Mouse (Mus musculus): Measurements from ENCODE around the gene Rnf150.
"Not testable (repeated sequence)": the region's sequence is repeated elsewhere in the genome, so short reads cannot be mapped to it uniquely, and the experiment has no call there.

Rnf150 gene

DNA sequence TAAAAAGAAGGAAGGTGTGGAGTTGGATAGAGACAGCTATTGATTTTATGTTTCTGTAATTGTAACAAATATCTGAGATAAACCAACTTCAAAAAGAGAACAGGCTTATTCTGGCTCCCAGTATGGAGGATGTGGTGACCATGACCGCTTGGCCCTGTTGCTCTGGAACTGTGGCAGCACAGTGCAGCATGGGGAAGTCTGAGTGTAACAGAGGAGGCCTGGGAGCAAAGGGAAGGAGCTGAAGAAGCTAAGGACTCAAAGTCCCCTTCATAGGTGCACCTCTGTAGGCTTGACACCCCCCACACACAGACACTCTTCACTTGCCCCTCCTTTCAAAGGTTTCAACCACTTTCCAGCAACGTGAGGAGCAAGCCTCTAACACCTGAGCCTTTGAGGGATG, 214.2 kb downstream of the Rnf150 start:
- DNase-seq (ENCODE audit: low read depth) = no peak

- no peak for DNase-seq (ENCODE audit: low read depth)
These were observed 215.8 kb downstream of the Rnf150 start for GRCm38 (mm10) chr8:83078701-83079533.

GRCm38 (mm10) chr8:83079534-83079844, 216.3 kb downstream of the Rnf150 start:
- no peak for DNase-seq (ENCODE audit: low read depth)

- DNase-seq (ENCODE audit: low read depth) = no peak
These were observed 218.1 kb downstream of the Rnf150 start for GRCm38 (mm10) chr8:83081266-83081665.

GRCm38 (mm10) chr8:83081806-83082205, 218.7 kb downstream of the Rnf150 start:
- not testable (repeated sequence) for DNase-seq (ENCODE audit: low read depth)

DNA sequence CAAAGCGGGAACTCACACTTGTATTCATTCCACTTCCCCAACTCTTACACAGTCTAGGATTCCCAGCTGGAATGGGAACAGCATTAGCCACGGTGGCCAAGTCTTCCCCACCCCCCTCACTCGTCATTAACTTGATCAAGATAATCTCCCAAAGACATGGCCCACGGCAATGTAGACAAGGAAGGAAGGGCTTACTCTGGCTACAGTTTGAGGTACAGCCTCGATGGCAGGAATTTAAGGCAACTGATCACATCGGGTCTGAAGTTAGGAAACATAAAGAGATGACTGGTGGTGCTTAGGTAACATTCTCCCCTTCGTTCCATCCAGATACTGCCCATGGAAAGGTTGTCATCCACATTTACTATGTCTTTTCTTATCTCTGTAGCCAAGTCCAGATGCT, 219.1 kb downstream of the Rnf150 start:
- no peak for DNase-seq (ENCODE audit: low read depth)

GRCm38 (mm10) chr8:83083452-83083851, 220.3 kb downstream of the Rnf150 start:
- no peak for DNase-seq (ENCODE audit: low read depth)

- DNase-seq (ENCODE audit: low read depth) = no peak
These were observed 222.4 kb downstream of the Rnf150 start for GRCm38 (mm10) chr8:83085581-83085980.

GRCm38 (mm10) chr8:83086625-83087024, 223.5 kb downstream of the Rnf150 start:
- peak; percentile 98 for DNase-seq (ENCODE audit: low read depth)

DNA sequence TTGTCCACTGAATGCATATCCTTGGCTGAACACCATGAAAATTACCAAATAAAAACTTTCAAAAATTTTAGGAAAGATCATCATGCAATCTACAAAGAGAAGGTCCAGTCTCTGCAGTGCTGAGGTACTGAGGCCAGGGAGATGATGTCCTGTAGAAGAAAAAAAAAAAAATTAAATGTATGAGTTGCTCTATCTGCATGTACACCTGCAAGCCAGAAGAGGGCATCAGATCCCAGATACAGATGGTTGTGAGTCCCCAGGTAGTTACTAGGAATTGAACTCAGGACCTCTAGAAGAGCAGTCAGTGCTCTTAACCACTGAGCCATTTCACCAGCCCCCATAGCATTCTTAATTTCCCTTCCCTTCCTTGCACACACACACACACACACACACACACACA, 224.4 kb downstream of the Rnf150 start:
- DNase-seq (ENCODE audit: low read depth) = peak; percentile 53

GRCm38 (mm10) chr8:83088156-83088555, 225.0 kb downstream of the Rnf150 start:
- no peak for DNase-seq (ENCODE audit: low read depth)

GRCm38 (mm10) chr8:83089336-83089986, 226.3 kb downstream of the Rnf150 start:
- DNase-seq (ENCODE audit: low read depth) = peak; percentile 93

GRCm38 (mm10) chr8:83090446-83090845, 227.3 kb downstream of the Rnf150 start:
- DNase-seq (ENCODE audit: low read depth) = no peak

- peak; percentile 65 for DNase-seq (ENCODE audit: low read depth)
These were observed 236.9 kb downstream of the Rnf150 start for GRCm38 (mm10) chr8:83100041-83100440.

DNA sequence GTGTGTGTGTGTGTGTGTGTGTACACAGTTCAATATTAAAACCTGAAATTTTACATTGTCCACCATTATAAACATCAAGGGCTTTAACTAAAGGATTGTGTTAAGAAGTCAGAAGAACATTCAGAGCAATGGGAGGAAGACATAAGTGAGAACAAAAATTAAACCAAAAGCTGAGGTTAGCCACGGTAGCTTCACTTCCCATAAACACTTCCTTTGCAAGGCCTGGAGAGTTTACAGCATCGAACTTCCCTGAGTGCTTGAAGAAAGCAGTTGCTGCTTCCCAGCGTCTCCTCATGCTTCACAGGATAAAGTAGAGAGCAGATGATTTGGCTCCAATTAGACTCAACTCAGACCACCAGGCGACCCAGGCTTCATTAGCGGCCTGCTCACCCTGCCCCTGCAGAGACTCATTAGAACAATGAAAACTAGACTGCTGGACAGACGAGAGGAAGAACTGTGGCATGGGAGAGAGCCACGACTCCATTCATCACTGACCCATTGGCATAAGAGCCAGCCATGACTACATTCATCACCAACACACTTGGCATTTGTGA, 239.9 kb downstream of the Rnf150 start:
- DNase-seq (ENCODE audit: low read depth) = no peak

- DNase-seq (ENCODE audit: low read depth) = no peak
These were observed 240.8 kb downstream of the Rnf150 start for GRCm38 (mm10) chr8:83103968-83104367.

- DNase-seq (ENCODE audit: low read depth) = no peak
These were observed 246.6 kb downstream of the Rnf150 start for GRCm38 (mm10) chr8:83109756-83110155.

DNA sequence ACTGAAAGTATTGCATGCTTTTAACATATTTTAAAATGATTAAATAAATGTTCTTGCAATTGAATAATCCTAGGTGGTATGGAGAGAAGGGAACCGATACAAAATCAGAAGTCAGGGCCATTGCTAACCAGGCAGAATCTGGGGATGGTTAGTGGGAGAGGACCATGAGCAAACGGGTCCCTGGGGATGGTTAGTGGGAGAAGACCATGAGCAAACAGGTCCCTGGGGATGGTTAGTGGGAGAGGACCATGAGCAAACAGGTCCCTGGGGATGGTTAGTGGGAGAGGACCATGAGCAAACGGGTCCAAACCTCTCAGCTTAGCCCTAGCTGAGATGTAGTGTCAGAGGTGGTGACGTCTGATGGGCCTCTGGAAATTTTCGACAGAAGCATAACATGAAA, 247.0 kb downstream of the Rnf150 start:
- no peak for DNase-seq (ENCODE audit: low read depth)

- DNase-seq (ENCODE audit: low read depth) = no peak
These were observed 271.9 kb downstream of the Rnf150 start for GRCm38 (mm10) chr8:83135086-83135485.

DNA sequence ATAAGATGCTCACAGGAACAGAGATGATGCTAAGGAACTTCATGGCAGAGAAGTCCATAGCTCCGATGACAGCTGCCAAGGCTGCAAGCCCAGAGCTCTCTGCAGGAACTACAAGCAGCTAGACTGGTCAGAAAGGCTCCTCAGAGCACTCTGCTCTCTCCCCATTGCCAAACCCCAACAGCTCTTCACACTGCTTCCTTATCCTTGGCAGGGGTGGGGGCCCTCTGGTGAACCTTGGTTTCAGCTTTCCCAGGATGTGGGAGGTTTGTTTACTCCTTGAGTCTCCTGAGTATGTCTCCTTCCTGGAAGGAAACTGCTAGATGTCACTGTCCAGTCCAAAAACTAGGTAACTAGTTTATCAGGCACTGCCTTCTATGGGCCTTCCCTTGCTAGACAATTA, 276.9 kb downstream of the Rnf150 start:
- no peak for DNase-seq (ENCODE audit: low read depth)

DNA sequence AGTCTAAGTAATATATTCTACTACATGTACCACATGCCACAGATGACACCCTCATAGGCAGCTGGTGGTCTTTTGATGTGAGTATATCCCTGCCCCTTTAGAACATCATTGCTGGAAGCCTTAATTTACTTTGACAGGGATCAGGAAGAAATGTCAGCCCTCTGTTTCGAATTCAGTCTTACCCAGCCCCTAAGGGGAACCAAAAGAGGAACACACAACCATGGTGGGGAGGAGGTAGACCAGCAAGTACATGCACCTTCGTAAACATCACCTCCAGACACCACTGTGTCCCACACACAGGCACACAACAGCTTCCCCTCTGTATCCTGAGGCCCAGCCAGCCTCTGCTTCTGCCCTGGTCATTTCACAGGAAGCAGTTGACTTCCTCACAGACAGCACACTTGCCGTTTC, 277.6 kb downstream of the Rnf150 start:
- peak; percentile 68 for DNase-seq (ENCODE audit: low read depth)
